In the genomic region with DNA sequence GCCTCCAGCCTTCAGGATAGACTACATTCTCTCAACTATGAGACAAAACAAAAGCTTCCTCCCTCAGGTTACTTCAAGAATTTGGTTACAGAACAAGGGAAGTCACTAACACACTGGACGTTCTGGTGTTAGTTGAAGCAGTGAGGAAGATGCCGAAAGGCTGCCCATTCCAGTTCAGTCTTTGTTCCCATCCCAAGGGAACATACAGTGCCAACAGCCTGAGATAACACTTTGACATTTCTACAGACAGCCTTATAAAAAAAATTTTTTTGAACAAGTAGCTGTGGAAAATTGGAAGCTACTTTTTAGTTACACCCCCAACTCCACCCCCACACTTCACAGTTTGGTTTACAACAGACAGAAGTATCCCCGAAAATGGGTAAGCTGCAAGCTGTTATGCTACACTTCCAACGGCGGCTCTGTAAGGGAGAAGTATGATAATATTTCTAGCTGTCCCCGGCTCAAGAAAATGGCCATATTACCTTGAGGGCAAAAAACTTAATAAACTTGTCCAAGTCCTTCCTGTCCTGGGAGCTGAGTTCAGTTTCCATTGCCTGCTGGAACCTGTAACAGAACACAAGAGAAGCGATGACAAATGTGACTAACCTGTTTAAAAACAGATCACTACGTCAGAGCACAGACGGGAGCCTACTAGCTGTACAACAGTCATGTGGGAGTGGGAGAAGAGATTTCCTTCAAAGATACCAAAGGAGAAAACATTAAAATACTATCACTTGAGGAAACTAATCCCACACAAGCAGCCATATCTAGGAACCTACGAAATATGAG, we compare ENCODE assay signal across 18 mouse cellular contexts. TPM values are rescaled to one million over a fixed set of nuclear protein-coding genes. Genes with fewer than 3 reads are reported as not detected.
DNase-seq lines count a peak whose midpoint lies in the region; ATAC-seq and TF ChIP-seq lines count a peak whose summit lies in the region.
"Had no signal": no experiment of that assay in that cellular context is flagged by ENCODE, and none has a peak within 500 bp of the region (broad histone marks: within the 10 kb centered on the region; RNA-seq: fewer than 3 reads in every experiment).

No protein-coding gene starts in this region.

- H3K27me3 ChIP-seq in intestine, embryonic 16.5 days (replicated peaks; ENCODE audit: control insufficient read depth, insufficient read depth, low read length) = no peaks in the 10 kb centered on the region
- no peaks in the 10 kb centered on the region for H3K27me3 ChIP-seq in hindbrain, embryonic 13.5 days
- H3K27me3 ChIP-seq: CH12.LX; hindbrain, embryonic 12.5 days; liver, embryonic 15.5 days; neural tube, embryonic 12.5 days had no signal

- peak; percentile 34; the same call in 1 of the 2 replicates for ATAC-seq in intestine, embryonic 16.5 days
- no peak for ATAC-seq in hindbrain, embryonic 13.5 days (ENCODE audit: low FRiP score)
- ATAC-seq: midbrain, embryonic 16.5 days had no signal

- H3K4me3 ChIP-seq in layer of hippocampus, adult 2 months = no peak overlapping the region
- H3K4me3 ChIP-seq in intestine, embryonic 16.5 days (ENCODE audit: low read length) = no peak overlapping the region
- H3K4me3 ChIP-seq in hindbrain, embryonic 13.5 days = no peak overlapping the region
- H3K4me3 ChIP-seq: embryonic facial prominence, embryonic 10.5 days; hindbrain, embryonic 12.5 days; liver, embryonic 15.5 days; neural tube, embryonic 12.5 days had no signal

- no peaks in the 10 kb centered on the region for H3K4me1 ChIP-seq in intestine, embryonic 16.5 days (ENCODE audit: control insufficient read depth, insufficient read depth, low read length)
- no peaks in the 10 kb centered on the region for H3K4me1 ChIP-seq in hindbrain, embryonic 13.5 days (replicated peaks)
- H3K4me1 ChIP-seq: embryonic facial prominence, embryonic 10.5 days; hindbrain, embryonic 12.5 days; liver, embryonic 15.5 days; neural tube, embryonic 12.5 days had no signal

- TF ChIP-seq CTCF in layer of hippocampus, adult 2 months (conservative IDR thresholded peaks at IDR 0.05) = no peak

- WGBS in intestine, embryonic 16.5 days = 89% methylated on average over 10 of the region's 10 CpGs
- 94% methylated on average over 10 of the region's 10 CpGs for WGBS in hindbrain, embryonic 13.5 days

- H3K9me3 ChIP-seq in intestine, embryonic 16.5 days (ENCODE audit: control insufficient read depth, low read length) = no peaks in the 10 kb centered on the region
- H3K9me3 ChIP-seq in hindbrain, embryonic 13.5 days = no peaks in the 10 kb centered on the region
- H3K9me3 ChIP-seq: embryonic facial prominence, embryonic 10.5 days; hindbrain, embryonic 12.5 days; liver, embryonic 15.5 days; neural tube, embryonic 12.5 days had no signal

- peak; percentile 43 to 57 for DNase-seq in layer of hippocampus, adult 2 months (ENCODE audit: low spot score in 2 of 2)
- no peak for DNase-seq in layer of hippocampus, postnatal 10 days (ENCODE audit: low spot score in 2 of 2)
- peak; percentile 72 for DNase-seq in adipocyte (ENCODE audit: low spot score)
- DNase-seq in brain, adult 2 months (ENCODE audit: low read depth, low spot score) = peak; percentile 68
- no peak for DNase-seq in spleen, postnatal 4 days (ENCODE audit: low spot score in 2 of 2)
- DNase-seq: cerebellum, postnatal 10 days; gastrocnemius, postnatal 14 days; kidney, adult 9 months; lung, postnatal 4 days; thymus, postnatal 36 days had no signal

- no peaks in the 10 kb centered on the region for H3K36me3 ChIP-seq in intestine, embryonic 16.5 days (ENCODE audit: control insufficient read depth, insufficient read depth, low read length)
- peaks cover 37% of the 10 kb centered on the region for H3K36me3 ChIP-seq in hindbrain, embryonic 13.5 days

- H3K4me2 ChIP-seq in intestine, embryonic 16.5 days (ENCODE audit: low read depth, low read length) = no peak overlapping the region
- H3K4me2 ChIP-seq in hindbrain, embryonic 13.5 days = no peak overlapping the region
- H3K4me2 ChIP-seq: hindbrain, embryonic 12.5 days; liver, embryonic 15.5 days; neural tube, embryonic 12.5 days had no signal

- no peak overlapping the region for H3K9ac ChIP-seq in intestine, embryonic 16.5 days (ENCODE audit: low read depth, low read length)
- no peak overlapping the region for H3K9ac ChIP-seq in hindbrain, embryonic 13.5 days
- H3K9ac ChIP-seq: hindbrain, embryonic 12.5 days; liver, embryonic 15.5 days; neural tube, embryonic 12.5 days had no signal

- peak overlapping the region; percentile 59; the same call in 1 of the 2 replicates for H3K27ac ChIP-seq in layer of hippocampus, adult 2 months
- peak overlapping the region; percentile 17; the same call in 1 of the 2 replicates for H3K27ac ChIP-seq in intestine, embryonic 16.5 days (ENCODE audit: low read length)
- no peak overlapping the region for H3K27ac ChIP-seq in hindbrain, embryonic 13.5 days
- H3K27ac ChIP-seq: embryonic facial prominence, embryonic 10.5 days; hindbrain, embryonic 12.5 days; liver, embryonic 15.5 days; neural tube, embryonic 12.5 days had no signal

RNA-seq across cellular contexts. Expression of gene Atg13, which starts 14.7 kb away (rescaled TPM):
- 10 to 100 TPM; 73.9 to 75.3 TPM for total RNA-seq in layer of hippocampus, adult 2 months (2021)
- 10 to 100 TPM; 49.1 to 49.7 TPM for total RNA-seq in layer of hippocampus, postnatal 10 days (2021)
- 22.9 and 25.8 TPM in 2 replicates for polyA plus RNA-seq in intestine, embryonic 16.5 days (2015; fragmentation: Nextera tagmentation; extraction: Ambion mirVana)
- 35.0 and 35.2 TPM in 2 replicates for polyA plus RNA-seq in hindbrain, embryonic 13.5 days (2015; fragmentation: Nextera tagmentation; extraction: Ambion mirVana)

RNA-seq across cellular contexts. Expression of gene Harbi1, which starts 15.0 kb away (rescaled TPM):
- 1 to 10 TPM; 6.7 to 10.0 TPM for total RNA-seq in layer of hippocampus, adult 2 months (2021)
- 1 to 10 TPM; 8.3 to 8.9 TPM for total RNA-seq in layer of hippocampus, postnatal 10 days (2021)
- polyA plus RNA-seq in intestine, embryonic 16.5 days (2015; fragmentation: Nextera tagmentation; extraction: Ambion mirVana) = 14.8 and 17.1 TPM in 2 replicates
- 20.8 and 24.3 TPM in 2 replicates for polyA plus RNA-seq in hindbrain, embryonic 13.5 days (2015; fragmentation: Nextera tagmentation; extraction: Ambion mirVana)

RNA-seq across cellular contexts. Expression of gene Ambra1, which starts 34.3 kb away (rescaled TPM):
- 10 to 100 TPM; 49.7 to 50.4 TPM for total RNA-seq in layer of hippocampus, adult 2 months (2021)
- total RNA-seq in layer of hippocampus, postnatal 10 days (2021) = 10 to 100 TPM; 45.4 to 47.8 TPM
- 11.8 and 12.8 TPM in 2 replicates for polyA plus RNA-seq in intestine, embryonic 16.5 days (2015; fragmentation: Nextera tagmentation; extraction: Ambion mirVana)
- 21.8 and 24.4 TPM in 2 replicates for polyA plus RNA-seq in hindbrain, embryonic 13.5 days (2015; fragmentation: Nextera tagmentation; extraction: Ambion mirVana)

RNA-seq across cellular contexts. Expression of gene Arhgap1, which starts 46.0 kb away (rescaled TPM):
- 10 to 100 TPM; 65.1 to 66.2 TPM for total RNA-seq in layer of hippocampus, adult 2 months (2021)
- 10 to 100 TPM; 66.9 to 68.3 TPM for total RNA-seq in layer of hippocampus, postnatal 10 days (2021)
- polyA plus RNA-seq in intestine, embryonic 16.5 days (2015; fragmentation: Nextera tagmentation; extraction: Ambion mirVana) = 157 and 173 TPM in 2 replicates
- 88.6 and 89.0 TPM in 2 replicates for polyA plus RNA-seq in hindbrain, embryonic 13.5 days (2015; fragmentation: Nextera tagmentation; extraction: Ambion mirVana)

RNA-seq across cellular contexts. Expression of gene Zfp408, which starts 46.0 kb away (rescaled TPM):
- total RNA-seq in layer of hippocampus, adult 2 months (2021) = 10 to 100 TPM; 11.0 to 12.4 TPM
- total RNA-seq in layer of hippocampus, postnatal 10 days (2021) = 10 to 100 TPM; 15.1 to 17.0 TPM
- polyA plus RNA-seq in intestine, embryonic 16.5 days (2015; fragmentation: Nextera tagmentation; extraction: Ambion mirVana) = 7.9 and 9.2 TPM in 2 replicates
- polyA plus RNA-seq in hindbrain, embryonic 13.5 days (2015; fragmentation: Nextera tagmentation; extraction: Ambion mirVana) = 12.1 and 15.7 TPM in 2 replicates

Comparison
In these comparisons a context has a peak if more than half of its experiments do, and no peak if none do; other contexts are left out.
1. DNase-seq: peak in layer of hippocampus, adult 2 months (2 of 2), adipocyte (single experiment) and brain, adult 2 months (single experiment); none in layer of hippocampus, postnatal 10 days (0 of 2) and spleen, postnatal 4 days (0 of 2).